Mouse (Mus musculus): ENCODE measurements around the gene Jak1. TPM values are rescaled to one million over a fixed set of nuclear protein-coding genes. Genes with fewer than 3 reads are reported as not detected.
"Not testable (repeated sequence)": the region's sequence is repeated elsewhere in the genome, so short reads cannot be mapped to it uniquely, and the experiment has no call there.

Gene Jak1
- total and polyA plus RNA-seq, 2 experiments from 2014 or later: 68.7 to 71.1 TPM

DNA sequence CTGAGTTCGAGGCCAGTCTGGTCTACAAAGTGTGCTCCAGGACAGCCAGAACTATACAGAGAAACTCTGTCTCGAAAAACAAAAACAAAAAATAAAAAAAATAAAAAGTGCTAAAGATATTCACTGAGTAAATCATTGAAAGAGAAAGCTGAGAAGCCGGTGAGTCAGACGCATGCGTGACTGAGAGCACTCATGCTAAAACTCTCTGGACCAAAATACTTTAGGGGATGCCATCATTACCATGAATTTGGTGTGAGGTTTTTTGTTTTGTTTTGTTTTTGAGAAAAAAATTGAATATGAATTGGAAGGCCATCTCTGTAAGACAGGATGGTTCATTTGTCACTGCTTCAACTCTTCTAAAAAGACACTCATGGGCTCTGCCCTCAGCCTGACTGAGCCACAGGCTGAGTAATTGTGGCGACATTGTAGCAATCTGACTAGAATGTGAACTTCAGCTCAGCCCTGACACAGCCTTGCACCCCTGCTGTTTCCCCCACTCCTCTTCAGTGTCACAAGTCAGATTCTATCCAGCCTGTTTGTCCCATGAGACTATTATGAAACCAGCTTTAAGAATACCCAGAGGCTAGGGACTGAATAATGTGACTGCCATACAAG is 11.5 kb upstream of the Jak1 start:
- Histone ChIP-seq H3K36me3 (ENCODE audit: insufficient read depth) (no peaks in the 10 kb centered on the region), H3K9ac (no peak overlapping the region), H3K4me1 (ENCODE audit: insufficient read depth) (no peaks in the 10 kb centered on the region), H3K27ac (ENCODE audit: low read depth, low read length) (no peak overlapping the region), H3K4me2 (ENCODE audit: low read depth) (no peak overlapping the region), H3K27me3 (ENCODE audit: insufficient read depth, low read length) (no peaks in the 10 kb centered on the region), H3K9me3 (ENCODE audit: low read length) (no peaks in the 10 kb centered on the region), H3K4me3 (ENCODE audit: low read depth, low read length) (no peak overlapping the region)
- WGBS: 83% methylated on average over 6 of the region's 6 CpGs
- DNase-seq: no peak
- TF ChIP-seq CTCF (IDR thresholded peaks at IDR 0.05; ENCODE audit: low read depth): no peak
- ATAC-seq: no peak

DNA sequence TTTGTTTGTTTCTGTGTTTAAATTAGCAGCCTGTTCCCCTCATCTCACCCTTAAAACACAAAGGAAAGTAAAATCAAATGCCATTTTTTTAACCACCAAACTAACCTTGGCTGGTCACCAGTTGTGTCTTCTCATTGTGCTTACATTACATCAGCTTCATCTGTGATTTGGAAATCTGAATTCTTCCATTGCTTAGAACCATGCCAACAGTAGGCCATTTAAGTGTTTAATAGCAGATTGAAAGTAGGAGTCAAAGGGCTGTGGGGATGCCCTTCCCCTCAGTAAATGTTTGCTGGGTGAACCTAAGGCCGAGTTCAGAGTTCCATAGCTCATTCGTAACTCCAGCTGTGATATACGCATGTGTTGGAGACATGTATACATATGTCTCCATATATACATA is 10.8 kb upstream of the Jak1 start:
- no peak for TF ChIP-seq CTCF (IDR thresholded peaks at IDR 0.05; ENCODE audit: low read depth)
- no peaks in the 10 kb centered on the region for H3K36me3 ChIP-seq (ENCODE audit: insufficient read depth)
- DNase-seq (no peak), ATAC-seq (no peak)
- H3K4me1 ChIP-seq (ENCODE audit: insufficient read depth): no peaks in the 10 kb centered on the region
- no peaks in the 10 kb centered on the region for H3K27me3 ChIP-seq (ENCODE audit: insufficient read depth, low read length)
- H3K9me3 ChIP-seq (ENCODE audit: low read length): no peaks in the 10 kb centered on the region
- H3K27ac ChIP-seq (ENCODE audit: low read depth, low read length): no peak overlapping the region
- 93% methylated on average over 3 of the region's 3 CpGs for WGBS
- no peak overlapping the region for H3K4me2 ChIP-seq (ENCODE audit: low read depth)
- no peak overlapping the region for H3K9ac ChIP-seq
- no peak overlapping the region for H3K4me3 ChIP-seq (ENCODE audit: low read depth, low read length)

DNA sequence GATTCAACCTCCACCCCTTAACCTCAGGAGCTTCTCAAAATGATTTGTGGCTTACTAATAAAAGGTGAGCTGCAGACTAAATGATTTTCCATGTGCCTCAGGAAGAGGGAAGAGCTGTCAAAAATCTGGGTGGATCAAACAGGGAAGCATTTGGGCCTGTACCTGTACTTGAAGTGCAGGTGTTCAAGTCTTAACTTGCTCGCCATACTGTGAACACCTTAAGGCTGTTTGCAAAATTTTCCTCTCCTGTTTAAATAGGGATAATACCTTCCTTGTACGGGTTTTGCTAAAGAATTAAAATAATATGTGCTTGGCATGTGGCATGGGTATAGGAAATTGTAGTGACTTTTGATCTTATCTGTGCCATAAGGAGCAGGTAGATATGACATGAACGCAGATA is 5.7 kb upstream of the Jak1 start:
- Histone ChIP-seq H3K9ac (no peak overlapping the region), H3K9me3 (ENCODE audit: low read length) (no peaks in the 10 kb centered on the region), H3K4me3 (ENCODE audit: low read depth, low read length) (no peak overlapping the region), H3K27ac (ENCODE audit: low read depth, low read length) (no peak overlapping the region), H3K27me3 (ENCODE audit: insufficient read depth, low read length) (no peaks in the 10 kb centered on the region), H3K36me3 (ENCODE audit: insufficient read depth) (no peaks in the 10 kb centered on the region), H3K4me2 (ENCODE audit: low read depth) (no peak overlapping the region), H3K4me1 (ENCODE audit: insufficient read depth) (no peaks in the 10 kb centered on the region)
- 90% methylated on average over 3 of the region's 3 CpGs for WGBS
- ATAC-seq (no peak), DNase-seq (no peak)
- no peak for TF ChIP-seq CTCF (IDR thresholded peaks at IDR 0.05; ENCODE audit: low read depth)

DNA sequence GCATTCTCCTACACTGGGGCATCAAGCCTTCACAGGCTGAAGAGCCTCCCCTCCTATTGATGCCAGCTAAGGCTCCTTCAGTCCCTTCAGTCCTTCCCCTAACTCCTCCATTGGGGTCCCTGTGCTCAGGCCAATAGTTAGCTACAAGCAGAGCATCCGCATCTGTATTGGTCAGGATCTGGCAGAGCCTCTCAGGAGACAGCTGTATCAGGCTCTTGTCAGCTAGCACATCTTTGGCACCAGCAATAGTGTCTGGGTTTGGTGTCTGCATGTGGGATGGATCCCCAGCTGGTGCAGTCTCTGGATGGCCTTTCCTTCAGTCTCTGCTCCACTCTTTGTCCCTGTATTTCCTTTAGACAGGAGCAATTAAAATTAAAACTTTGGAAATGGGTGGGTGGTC is 3.4 kb upstream of the Jak1 start:
- ATAC-seq; H3K9ac ChIP-seq; H3K4me2 ChIP-seq (ENCODE audit: low read depth); DNase-seq; H3K9me3 ChIP-seq (ENCODE audit: low read length); H3K4me1 ChIP-seq (ENCODE audit: insufficient read depth); H3K27ac ChIP-seq (ENCODE audit: low read depth, low read length); H3K36me3 ChIP-seq (ENCODE audit: insufficient read depth); H3K4me3 ChIP-seq (ENCODE audit: low read depth, low read length); H3K27me3 ChIP-seq (ENCODE audit: insufficient read depth, low read length): not testable (repeated sequence)
- 61% methylated on average over 1 of the region's 1 CpGs for WGBS

DNA sequence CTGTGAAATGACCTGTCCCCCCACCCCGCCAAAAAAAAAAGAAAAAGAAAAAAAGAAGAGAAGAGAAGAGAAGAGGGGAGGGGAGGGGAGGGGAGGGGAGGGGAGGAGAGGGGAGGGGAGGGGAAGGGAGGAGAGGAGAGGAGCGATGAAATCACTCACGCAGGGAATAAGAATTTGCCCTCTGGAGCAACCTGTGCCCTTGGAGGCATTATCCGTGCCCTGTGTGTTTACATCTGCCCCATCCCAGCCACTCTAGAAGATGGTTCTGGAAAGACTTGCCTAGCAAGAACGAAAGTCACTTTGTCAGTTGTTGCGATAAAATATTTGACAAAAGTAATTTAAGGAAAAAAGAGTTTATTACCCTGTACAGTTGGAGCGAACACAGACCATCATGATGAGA is 441 bp upstream of the Jak1 start:
- H3K4me1 ChIP-seq (ENCODE audit: insufficient read depth): no peaks in the 10 kb centered on the region

DNA sequence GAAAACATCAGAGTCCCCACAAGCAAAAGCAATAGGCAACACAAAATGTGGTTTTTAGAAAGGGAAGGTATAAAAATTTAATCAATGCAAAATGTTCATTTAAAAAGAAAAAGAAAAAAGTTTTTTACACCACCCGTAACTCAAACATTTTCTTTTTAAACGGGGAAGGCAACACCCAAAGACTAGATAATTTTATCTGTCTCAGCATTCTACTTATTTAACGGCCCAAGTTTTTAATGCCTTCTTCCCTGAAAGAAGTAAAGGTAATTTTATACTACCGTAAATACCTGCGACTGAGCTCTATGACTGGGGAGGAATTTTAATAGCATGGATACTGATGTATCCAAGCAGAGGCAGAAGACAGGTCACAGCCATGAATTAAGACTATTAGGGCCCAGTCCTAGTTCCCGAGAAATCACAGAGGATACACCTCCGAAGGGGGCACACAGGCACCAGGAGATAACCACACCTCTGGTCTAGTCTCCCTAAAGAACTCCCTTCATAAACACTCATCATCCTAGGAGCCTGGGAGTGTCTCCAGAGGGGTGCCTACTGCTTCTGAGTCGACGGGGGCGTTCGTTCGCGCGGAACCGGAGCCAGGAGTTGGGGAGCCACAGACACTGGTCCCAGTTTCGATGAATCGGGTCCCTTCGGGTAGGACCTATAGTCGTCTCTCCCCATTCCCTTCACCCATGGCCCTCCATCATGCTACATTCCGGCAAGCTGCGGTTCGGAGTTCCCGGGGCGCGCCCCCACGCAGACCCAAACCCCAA is 928 bp downstream of the Jak1 start:
- H3K27me3 ChIP-seq (ENCODE audit: insufficient read depth, low read length): no peaks in the 10 kb centered on the region
- peak overlapping the region; percentile 63 for H3K4me2 ChIP-seq (ENCODE audit: low read depth)
- ATAC-seq (peak; percentile 33), DNase-seq (peak; percentile 43)
- peak overlapping the region; percentile 82 for H3K9ac ChIP-seq
- H3K9me3 ChIP-seq (ENCODE audit: low read length): no peaks in the 10 kb centered on the region
- H3K4me3 ChIP-seq (ENCODE audit: low read depth, low read length): peak overlapping the region; percentile 99
- no peak for TF ChIP-seq CTCF (IDR thresholded peaks at IDR 0.05; ENCODE audit: low read depth)
- H3K36me3 ChIP-seq (ENCODE audit: insufficient read depth): no peaks in the 10 kb centered on the region
- no peaks in the 10 kb centered on the region for H3K4me1 ChIP-seq (ENCODE audit: insufficient read depth)
- 10% methylated on average over 25 of the region's 26 CpGs for WGBS
- H3K27ac ChIP-seq (ENCODE audit: low read depth, low read length): peak overlapping the region; percentile 64; the same call in 1 of the 2 replicates

More for the DNA sequence above, 441 bp upstream of the Jak1 start:
- Histone ChIP-seq H3K36me3 (ENCODE audit: insufficient read depth) (no peaks in the 10 kb centered on the region), H3K27ac (ENCODE audit: low read depth, low read length) (no peak overlapping the region), H3K4me2 (ENCODE audit: low read depth) (peak overlapping the region; percentile 63), H3K9me3 (ENCODE audit: low read length) (no peaks in the 10 kb centered on the region), H3K9ac (no peak overlapping the region), H3K4me3 (ENCODE audit: low read depth, low read length) (peak overlapping the region; percentile 99), H3K27me3 (ENCODE audit: insufficient read depth, low read length) (no peaks in the 10 kb centered on the region)
- DNase-seq (no peak), ATAC-seq (no peak)
- TF ChIP-seq CTCF (IDR thresholded peaks at IDR 0.05; ENCODE audit: low read depth): no peak
- 30% methylated on average over 6 of the region's 7 CpGs for WGBS

DNA sequence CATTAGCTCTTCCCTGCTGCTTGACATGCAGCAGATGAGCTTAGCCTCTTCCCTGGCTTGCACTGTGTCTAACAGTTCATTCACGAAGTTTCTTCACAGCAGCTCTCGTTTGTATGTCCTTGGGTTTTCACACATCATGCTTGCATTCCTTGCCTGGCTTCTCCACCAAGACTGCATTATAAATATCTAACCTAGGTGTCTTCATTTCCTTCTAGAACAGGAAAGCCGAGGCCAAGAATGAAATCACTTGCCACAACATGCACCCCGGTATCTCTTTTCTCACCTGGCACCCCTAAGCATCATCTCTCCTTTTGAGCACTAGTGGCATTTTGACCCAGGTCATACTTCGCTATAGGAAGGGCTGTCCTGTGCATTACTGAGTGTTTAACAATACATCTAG is 3.5 kb downstream of the Jak1 start:
- TF ChIP-seq CTCF (IDR thresholded peaks at IDR 0.05; ENCODE audit: low read depth): no peak
- no peak overlapping the region for H3K9ac ChIP-seq
- no peaks in the 10 kb centered on the region for H3K27me3 ChIP-seq (ENCODE audit: insufficient read depth, low read length)
- DNase-seq (no peak), ATAC-seq (no peak)
- no peak overlapping the region for H3K27ac ChIP-seq (ENCODE audit: low read depth, low read length)
- no peak overlapping the region for H3K4me3 ChIP-seq (ENCODE audit: low read depth, low read length)
- H3K4me2 ChIP-seq (ENCODE audit: low read depth): no peak overlapping the region
- H3K36me3 ChIP-seq (ENCODE audit: insufficient read depth): no peaks in the 10 kb centered on the region
- H3K9me3 ChIP-seq (ENCODE audit: low read length): no peaks in the 10 kb centered on the region
- 80% methylated on average over 5 of the region's 5 CpGs for WGBS
- H3K4me1 ChIP-seq (ENCODE audit: insufficient read depth): no peaks in the 10 kb centered on the region

Data from forebrain, postnatal 0 days (tissue).